Mouse (Mus musculus) embryonic facial prominence, embryonic 14.5 days (tissue): ENCODE data around the gene Rpl15. TPM values are rescaled to one million over a fixed set of nuclear protein-coding genes. Genes with fewer than 3 reads are reported as not detected.
"Not testable (repeated sequence)": the region's sequence is repeated elsewhere in the genome, so short reads cannot be mapped to it uniquely, and the experiment has no call there.

Experiments used
- ATAC-seq: fragments of 200-750 bp; cut with Nextera tagmentation; 2 replicates; pipeline ENCODE4 v1.8.0; 2017; ENCODE audit warnings: low read depth, moderate number of reproducible peaks, moderate TSS enrichment
- DNase-seq: peaks from one replicate; pipeline ENCODE4 v3.0.0-alpha.2; 2015; ENCODE audit warnings: low spot score
- H3K27ac ChIP-seq: fragments of 300-500 bp; sonication (generic); replicated peaks from 2 replicates; pipeline ENCODE4 v1.5.1; 2014; ENCODE audit warnings: low read depth, mild to moderate bottlenecking, low read length, moderate library complexity
- H3K27me3 ChIP-seq: fragments of 300-500 bp; sonication (generic); replicated peaks from 2 replicates; pipeline ENCODE4 v1.6.1; 2014; ENCODE audit warnings: low read length; ENCODE audit not compliant: control insufficient read depth, insufficient read depth
- H3K36me3 ChIP-seq: fragments of 300-500 bp; sonication (generic); 2 replicates; pipeline ENCODE4 v1.6.1; 2014; ENCODE audit warnings: low read length, mixed read lengths; ENCODE audit not compliant: control insufficient read depth, insufficient read depth
- H3K4me1 ChIP-seq: fragments of 300-500 bp; sonication (generic); 2 replicates; pipeline ENCODE4 v1.6.1; 2014; ENCODE audit warnings: antibody characterized with exemption, low read length; ENCODE audit not compliant: control insufficient read depth, insufficient read depth
- H3K4me2 ChIP-seq: fragments of 300-500 bp; sonication (generic); 2 replicates; pipeline ENCODE4 v1.6.1; 2014; ENCODE audit warnings: low read depth, mild to moderate bottlenecking, low read length, moderate library complexity, mixed read lengths
- H3K4me3 ChIP-seq: fragments of 300-500 bp; sonication (generic); 2 replicates; pipeline ENCODE4 v1.5.1; 2014; ENCODE audit warnings: low read depth, mild to moderate bottlenecking, low read length
- H3K9ac ChIP-seq: fragments of 300-500 bp; sonication (generic); 2 replicates; pipeline ENCODE4 v1.6.1; 2014; ENCODE audit warnings: low read depth, mild to moderate bottlenecking, low read length, moderate library complexity, mixed read lengths
- H3K9me3 ChIP-seq: fragments of 300-500 bp; sonication (generic); 2 replicates; pipeline ENCODE4 v1.6.1; 2016; ENCODE audit warnings: low read length; ENCODE audit not compliant: control insufficient read depth
- WGBS: fragments of 180-500 bp; shearing (Covaris S2); extraction: QIAGEN DNeasy Blood & Tissue Kit; methylation state at CpG from one replicate; pipeline ENCODE4 v1.1.7; 2014; 5-methylcytosine and 5-hydroxymethylcytosine counted together
- polyA plus RNA-seq: library from polyadenylated mRNA; unstranded; fragments of >200 nt; fragmentation: Nextera tagmentation; extraction: Ambion mirVana; gene quantifications from 2 replicates; pipeline ENCODE4 v1.2.1, GENCODE M21; 2014

The Rpl15 gene
- polyA plus RNA-seq, 1 experiment from 2014 or later, result 535 TPM

GRCm38 (mm10) chr14:18225431-18225830 is 45.8 kb downstream of the Rpl15 start:
- not testable (repeated sequence) for H3K4me1 ChIP-seq, H3K27me3 ChIP-seq, H3K4me2 ChIP-seq, H3K9ac ChIP-seq, H3K36me3 ChIP-seq, H3K9me3 ChIP-seq, DNase-seq, H3K4me3 ChIP-seq, H3K27ac ChIP-seq, ATAC-seq
- WGBS, result 90% methylated on average over 11 of the region's 11 CpGs

- no peak overlapping the region for H3K9ac ChIP-seq
- no peak overlapping the region for H3K4me3 ChIP-seq
- 88% methylated on average over 6 of the region's 6 CpGs for WGBS
- H3K27me3 ChIP-seq, result no peaks in the 10 kb centered on the region
- H3K4me1 ChIP-seq, result no peaks in the 10 kb centered on the region
- no peak overlapping the region for H3K27ac ChIP-seq
- no peak for DNase-seq
- no peak overlapping the region for H3K4me2 ChIP-seq
- H3K9me3 ChIP-seq, result no peaks in the 10 kb centered on the region
- H3K36me3 ChIP-seq, result no peaks in the 10 kb centered on the region
- ATAC-seq, result no peak
Measured at GRCm38 (mm10) chr14:18221977-18222376, 49.2 kb downstream of the Rpl15 start.

Other genes with a start within 250 kb of the Rpl15 start
- gene Nr1d2, start 32.3 kb downstream of the Rpl15 start, polyA plus RNA-seq, result 10.0 and 10.3 TPM in 2 replicates
- gene Nkiras1, start 255 bp downstream of the Rpl15 start, polyA plus RNA-seq, result 19.0 and 25.4 TPM in 2 replicates
- gene Ube2e1, start 60.5 kb upstream of the Rpl15 start, polyA plus RNA-seq, result 48.1 and 48.4 TPM in 2 replicates